Mouse (Mus musculus): ENCODE data around the gene Pom121.

Gene Pom121

DNA sequence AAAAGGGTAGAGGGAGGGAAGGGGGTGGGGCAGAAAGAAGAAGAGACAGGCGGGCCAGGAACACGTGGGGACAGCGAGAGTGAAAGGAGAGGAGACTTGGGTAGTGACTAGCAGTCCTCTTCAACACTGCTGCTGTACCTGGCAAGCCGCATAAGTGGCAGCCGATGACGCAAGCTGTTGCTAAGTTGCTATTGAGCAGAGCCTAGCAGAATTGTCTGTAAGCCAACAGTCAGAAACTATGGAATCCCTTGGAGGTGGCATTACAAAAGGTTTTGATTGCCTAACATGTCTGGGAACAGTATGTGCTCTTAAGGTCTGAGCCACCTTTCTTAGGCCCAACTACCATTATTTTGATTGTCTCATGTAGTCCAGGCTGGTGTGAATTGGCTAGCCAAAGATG lies 26.0 kb downstream of the Pom121 start:
- in situ Hi-C loops (cut with MboI, MseI) = no loop called here

DNA sequence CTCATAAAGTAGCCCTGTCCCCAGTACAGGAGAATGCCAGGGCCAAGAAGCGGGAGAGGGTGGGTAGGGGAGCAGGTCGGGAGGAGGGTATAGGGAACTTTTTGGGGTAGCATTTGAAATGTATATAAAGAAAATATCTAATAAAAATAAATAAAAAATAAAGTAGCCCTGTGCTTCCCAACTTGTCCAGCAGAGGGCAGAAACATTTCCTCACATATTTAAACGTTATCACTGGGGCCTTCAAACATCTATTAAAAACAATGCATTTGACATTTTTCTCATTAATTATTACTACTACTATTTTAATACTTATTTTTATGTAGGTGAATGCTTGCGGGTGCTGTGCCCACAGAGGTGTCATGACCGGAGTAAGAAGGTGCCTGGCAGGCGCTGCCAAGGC lies 26.5 kb downstream of the Pom121 start:
- in situ Hi-C loops (cut with MboI, MseI) = no loop called here

DNA sequence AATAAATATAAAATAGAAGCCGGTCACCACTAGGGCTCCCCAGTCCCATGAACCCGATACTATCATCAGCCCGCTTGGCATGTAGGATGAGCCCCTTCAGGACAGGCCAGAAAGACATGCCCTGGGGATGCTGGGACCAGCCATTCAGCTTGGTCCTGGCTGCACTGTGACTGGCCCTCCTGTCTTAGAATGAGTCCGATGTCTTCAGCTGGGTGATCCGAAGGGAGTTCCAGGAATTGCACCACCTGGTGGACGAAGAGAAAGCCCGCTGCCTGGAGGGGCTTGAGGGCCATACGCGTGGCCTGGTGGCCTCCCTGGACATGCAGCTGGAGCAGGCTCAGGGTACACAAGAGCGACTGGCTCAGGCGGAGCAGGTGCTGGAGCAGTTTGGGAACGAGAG lies 30.8 kb downstream of the Pom121 start:
- in situ Hi-C loops (cut with MboI, MseI) = no loop called here

DNA sequence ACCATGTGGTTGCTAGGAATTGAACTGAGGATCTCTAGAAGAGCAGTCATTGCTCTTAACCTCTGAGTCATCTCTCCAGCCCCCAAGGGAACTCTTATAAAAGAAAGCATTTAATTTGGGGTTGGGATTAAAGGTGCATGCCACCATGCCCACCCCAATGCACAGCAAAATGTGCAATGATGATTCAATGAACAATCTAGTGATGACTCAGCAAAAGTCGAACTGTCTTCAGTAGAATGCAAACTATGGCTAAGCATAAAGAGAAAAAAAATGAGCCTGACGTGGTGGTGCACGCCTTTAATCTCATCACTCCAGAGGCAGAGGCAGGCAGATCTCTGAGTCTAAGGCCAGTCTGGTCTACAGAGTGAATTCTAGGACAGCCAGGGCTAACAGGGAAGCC lies 31.8 kb downstream of the Pom121 start:
- in situ Hi-C loops (cut with MboI, MseI) = no loop called here

DNA sequence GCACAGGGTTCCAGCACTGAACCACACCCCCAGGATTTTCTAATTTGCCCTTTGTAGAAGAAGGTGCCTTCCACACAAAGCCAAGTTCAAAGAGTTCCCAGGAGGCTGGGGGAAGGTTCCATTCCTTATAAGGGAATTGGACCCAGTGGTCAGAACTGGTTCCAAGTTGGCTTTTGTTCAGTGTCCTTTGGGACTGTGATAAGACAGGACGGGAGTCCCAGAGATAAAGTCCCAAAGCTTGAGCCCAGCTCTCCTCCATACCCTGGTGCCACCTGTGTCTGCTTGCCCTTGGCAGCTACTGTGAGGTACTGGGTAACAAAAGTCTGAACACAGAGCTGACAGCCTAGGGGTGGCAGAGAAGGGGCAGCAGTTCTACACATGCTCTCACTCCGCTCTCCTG lies 34.6 kb downstream of the Pom121 start:
- in situ Hi-C loops (cut with MboI, MseI) = no loop called here

DNA sequence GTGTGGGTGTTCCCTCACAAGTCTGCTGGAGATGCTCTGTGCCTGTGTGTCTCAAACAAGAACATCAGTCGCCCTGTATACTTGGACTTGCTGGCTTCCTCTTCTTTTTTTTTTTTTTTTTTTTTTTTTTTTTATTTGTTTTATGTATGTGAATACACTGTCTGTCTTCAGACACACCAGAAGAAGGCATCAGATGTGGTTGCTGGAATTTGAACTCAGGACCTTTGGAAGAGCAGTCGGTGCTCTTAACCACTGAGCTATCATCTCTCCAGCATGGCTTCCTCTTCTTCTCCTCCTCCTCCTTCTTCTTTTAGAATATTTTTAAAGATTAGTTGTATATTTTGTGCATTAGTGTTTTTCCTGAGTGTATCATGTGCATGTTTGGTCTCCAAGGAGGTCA lies 36.8 kb downstream of the Pom121 start:
- in situ Hi-C loops (cut with MboI, MseI) = no loop called here

DNA sequence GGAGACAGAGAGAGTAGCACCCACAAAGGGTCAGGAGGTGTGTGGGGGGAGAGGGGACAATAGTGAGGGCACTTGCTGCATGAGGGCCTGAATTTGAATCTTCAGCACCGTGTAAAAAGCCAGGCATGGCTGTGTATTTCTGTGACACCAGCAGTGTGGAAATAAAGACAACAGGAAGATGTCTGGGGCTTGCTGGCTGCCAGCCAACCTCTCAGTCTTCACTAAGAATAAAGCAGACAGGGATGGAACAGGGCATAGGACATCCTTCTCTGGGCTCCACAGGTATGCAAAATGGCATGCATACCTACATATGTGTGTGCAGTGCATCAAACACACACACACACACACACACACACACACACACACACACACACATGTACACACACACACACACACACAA lies 38.3 kb downstream of the Pom121 start:
- in situ Hi-C loops (cut with MboI, MseI) = no loop called here

DNA sequence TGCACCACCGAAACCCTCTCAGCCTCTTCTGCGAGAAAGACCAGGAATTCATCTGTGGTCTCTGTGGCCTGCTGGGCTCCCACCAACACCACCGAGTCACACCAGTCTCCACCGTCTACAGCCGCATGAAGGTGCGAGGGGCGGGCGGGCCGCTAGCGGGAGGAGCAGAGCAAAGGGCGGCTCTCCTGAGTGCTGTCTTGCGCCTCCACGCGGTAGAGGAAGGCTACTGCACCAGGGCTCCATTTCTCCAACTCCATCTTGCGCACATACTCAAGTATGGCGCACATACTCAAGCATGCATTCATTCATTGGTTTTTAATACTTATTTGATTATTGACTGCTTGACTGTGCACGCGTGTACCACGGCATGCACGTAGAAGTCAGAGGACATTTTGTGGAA lies 40.8 kb downstream of the Pom121 start:
- in situ Hi-C loops (cut with MboI, MseI) = no loop called here

DNA sequence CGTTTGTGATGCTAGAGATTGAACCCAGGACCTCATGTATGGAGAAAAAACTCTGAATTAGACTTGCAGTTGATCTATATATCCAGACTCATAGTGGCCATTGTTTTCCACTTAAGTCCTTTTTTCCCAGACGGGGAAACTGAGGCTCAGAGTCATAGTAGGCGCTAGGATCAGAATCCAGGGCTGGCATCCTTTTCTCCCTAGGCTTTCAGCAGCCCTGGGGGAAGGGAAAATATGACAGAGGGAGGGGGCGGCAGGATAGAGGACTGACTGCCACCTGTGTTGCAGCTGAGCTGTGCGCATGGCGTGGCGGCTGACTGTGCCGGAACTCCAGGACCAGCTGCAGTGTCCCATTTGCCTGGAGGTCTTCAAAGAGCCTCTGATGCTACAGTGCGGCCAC lies 41.4 kb downstream of the Pom121 start, which contains the start of gene Trim50:
Gene Trim50, plus strand, starts transcription at position 301 of the 400 bp plus-strand sequence.
- in situ Hi-C loops (cut with MboI, MseI) = no loop called here

DNA sequence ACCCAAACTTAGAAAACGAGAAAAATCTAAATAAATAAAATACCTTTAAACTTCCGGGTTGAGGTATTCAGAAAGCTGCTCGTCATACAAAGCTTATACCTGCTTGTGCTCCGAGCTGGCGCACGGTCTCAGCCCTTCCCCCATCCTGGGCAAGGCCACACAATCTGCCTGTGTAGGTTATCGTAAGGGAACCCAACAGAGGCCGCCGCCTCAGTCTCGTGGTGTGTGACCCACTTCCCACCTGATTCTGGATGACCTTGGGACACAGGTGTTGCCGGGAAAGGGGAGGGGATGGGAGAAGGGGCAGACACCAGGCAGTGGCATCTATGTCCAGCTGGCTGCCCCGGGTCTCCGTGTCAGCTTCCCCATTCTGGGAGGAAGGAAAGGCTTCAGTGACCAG lies 42.7 kb downstream of the Pom121 start:
- in situ Hi-C loops (cut with MboI, MseI) = no loop called here

DNA sequence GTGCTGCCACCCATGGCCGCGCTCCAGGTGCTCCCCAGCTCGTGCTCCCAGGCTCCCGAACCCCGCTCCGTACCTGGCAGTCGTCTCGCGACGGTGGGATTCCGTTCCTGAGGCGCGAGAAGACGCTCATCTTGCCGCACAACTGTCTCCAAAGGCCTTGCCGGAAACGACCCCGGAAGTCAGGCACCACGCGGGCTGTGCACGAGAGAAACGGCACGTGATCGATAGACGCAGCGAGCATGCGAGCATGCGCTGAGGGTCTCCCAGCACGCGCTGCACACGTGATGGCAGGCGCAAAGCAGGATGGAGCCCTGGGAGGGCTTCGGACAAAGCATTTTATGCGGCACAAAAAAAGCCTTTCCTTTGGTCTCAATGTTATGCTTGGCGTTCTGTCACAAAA lies 44.5 kb downstream of the Pom121 start, which contains the start of gene Fkbp6:
Gene Fkbp6, minus strand, starts transcription at position 183 of the 400 bp plus-strand sequence.
- in situ Hi-C loops (cut with MboI, MseI) = no loop called here

DNA sequence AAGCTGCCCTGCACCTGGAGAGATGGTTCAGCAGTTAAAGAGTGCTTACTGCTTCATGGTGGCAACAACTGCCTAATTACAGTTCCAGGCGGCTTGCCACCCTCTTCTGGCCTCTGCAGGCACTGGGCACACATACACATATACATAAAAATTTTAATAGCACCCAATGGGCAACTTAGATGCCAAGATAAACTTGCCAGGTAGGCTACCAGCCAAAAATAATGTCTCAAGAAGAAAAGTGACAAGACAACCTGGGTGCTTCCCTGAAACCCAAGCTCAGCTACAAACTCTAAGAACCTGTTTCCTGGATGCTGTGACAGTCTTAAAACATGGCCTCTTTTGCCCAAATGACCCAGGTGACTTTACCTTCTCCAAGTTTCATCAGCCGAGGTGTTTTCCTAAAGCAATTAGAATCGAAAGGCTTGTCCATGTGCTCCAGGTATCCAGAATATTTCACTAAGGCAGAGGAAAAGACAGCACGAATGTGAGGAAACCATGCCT lies 46.8 kb downstream of the Pom121 start:
- in situ Hi-C loops (cut with MboI, MseI) = no loop called here

DNA sequence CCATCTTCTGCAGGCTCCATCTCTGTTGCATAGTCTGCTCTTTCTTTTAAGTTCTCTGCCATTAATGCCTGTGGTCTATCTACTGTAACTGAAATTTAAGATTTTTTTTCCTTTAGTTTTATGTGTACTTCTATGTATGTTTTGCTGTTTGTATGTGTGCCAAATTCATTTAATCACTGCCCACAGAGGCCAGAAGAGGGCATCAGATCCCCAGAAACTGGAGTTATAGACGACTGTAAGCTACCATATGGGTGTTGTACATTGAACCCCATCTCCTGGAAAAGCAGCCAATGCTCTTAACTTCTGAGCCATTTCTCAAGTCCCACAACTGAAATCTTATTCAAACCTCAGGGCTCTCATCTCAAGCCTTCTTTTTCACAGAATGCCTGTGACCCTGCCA lies 47.9 kb downstream of the Pom121 start:
- in situ Hi-C loops (cut with MboI, MseI) = no loop called here

DNA sequence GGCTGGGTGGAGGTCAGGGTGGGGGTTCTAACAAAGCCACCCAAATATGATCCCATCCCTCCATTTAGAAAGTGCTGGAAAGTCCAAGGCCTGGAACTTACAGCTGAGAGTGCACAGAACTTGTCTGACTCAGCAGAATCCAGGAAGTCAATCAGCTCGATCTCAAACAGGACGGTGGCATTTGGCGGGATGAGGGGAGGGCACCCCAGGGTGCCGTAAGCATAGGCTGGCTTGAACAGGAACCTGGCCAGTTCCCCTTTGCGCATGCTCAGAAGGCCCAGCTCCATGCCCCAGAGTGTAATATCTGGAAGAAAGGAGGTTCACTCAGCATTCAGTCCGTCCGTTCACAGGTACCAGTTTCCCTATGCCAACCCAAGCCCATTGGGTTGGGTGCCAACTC lies 48.4 kb downstream of the Pom121 start:
- in situ Hi-C loops (cut with MboI, MseI) = no loop called here

DNA sequence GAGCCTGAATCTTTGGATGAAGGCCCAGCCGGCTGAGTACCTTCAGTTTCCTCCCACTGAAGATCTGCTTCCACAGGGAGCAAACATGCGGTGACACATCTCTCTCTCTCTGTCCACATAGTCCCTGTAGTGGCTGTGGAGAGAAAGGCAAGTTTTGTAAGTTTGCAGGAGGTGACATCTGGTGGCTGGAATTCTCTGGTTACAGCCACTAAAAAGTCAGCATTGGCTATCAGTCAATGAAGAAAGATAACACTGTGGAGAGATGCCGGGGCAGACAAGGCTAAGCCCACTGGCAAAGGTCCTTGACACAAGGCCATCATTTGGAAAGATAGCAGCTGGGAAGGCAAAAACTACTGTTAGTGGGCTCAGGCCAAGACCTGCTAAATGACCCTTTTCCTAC lies 56.8 kb downstream of the Pom121 start:
- in situ Hi-C loops (cut with MboI, MseI) = no loop called here

DNA sequence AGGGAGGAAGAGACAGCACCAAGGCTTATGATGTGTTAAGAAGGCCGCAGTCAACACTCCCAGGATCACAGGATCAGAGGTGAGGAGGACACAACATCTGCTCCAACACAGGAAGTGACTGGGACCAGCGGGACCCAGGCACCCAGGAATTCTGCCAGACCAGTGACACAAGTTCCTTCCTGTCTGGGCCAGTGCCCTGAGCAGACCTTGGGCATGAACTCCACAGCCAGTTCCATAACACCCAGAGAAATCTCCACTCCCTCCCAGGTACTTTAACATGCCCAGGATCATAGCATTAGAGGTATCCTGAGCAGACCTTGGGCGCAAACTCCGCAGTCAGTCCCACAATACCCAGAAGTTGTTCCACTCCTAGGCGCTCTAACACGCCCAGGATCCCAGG lies 63.2 kb downstream of the Pom121 start:
- in situ Hi-C loops (cut with MboI, MseI) = no loop called here

DNA sequence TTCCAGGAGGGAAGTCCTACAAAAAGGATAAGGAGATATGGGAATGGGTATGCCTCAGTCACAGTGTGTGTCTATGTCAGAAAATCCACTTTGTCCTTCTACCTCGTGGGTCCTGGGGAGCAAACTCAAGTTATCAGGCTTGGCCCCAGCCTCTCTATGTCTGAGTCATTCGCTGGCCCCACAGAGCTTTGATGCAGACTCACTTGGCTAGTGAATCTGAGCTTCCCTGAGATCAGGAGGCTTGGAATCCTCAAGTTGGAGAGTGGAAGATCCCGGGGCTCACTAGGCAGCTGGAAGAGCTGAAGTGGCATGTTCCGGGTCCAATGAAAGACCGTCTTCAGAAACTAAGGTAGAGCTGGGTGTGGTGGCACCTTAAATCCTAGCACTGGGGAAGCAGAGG lies 64.1 kb downstream of the Pom121 start:
- in situ Hi-C loops (cut with MboI, MseI) = no loop called here

DNA sequence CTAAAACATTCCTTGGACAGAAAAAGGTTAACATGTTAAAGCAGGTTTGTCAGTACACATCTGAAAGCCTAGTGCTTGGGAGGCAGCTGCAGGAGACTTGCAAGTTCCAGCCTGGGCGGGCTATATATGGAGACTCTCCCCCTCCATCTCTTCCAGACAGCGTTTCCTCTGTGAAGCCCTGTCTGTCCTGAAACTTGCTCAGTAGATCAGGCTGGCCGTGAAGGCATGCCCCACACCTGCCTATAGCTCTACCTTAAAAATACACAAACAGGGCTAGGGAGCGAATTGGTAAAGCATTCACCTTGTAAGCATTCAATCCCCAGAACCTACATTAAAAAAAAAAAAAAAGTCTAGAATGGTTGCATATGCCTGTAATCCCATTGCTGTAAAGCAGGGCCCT lies 64.9 kb downstream of the Pom121 start:
- in situ Hi-C loops (cut with MboI, MseI) = no loop called here

All from regulatory T cell (primary cell).